Mouse (Mus musculus) left cerebral cortex, adult 18-20 months (tissue): ENCODE measurements around the gene Wdfy2. TPM values are rescaled to one million over a fixed set of nuclear protein-coding genes. Genes with fewer than 3 reads are reported as not detected.
A peak's percentile ranks its signal among the peaks of the same experiment; 100 is the strongest.
"Not testable (repeated sequence)": the region's sequence is repeated elsewhere in the genome, so short reads cannot be mapped to it uniquely, and the experiment has no call there.

Source experiments
- DNase-seq, 2 experiments: peaks; one replicate each; pipeline ENCODE4 v3.0.0; 2021 to 2022; ENCODE audit warnings: low spot score in 2 of 2, mixed read lengths in 1 of 2
- long read RNA-seq, 2 experiments: library from polyadenylated mRNA; stranded (forward); transcript quantifications; one replicate each; pipeline ENCODE4 v2.0.0; 2021
- total RNA-seq, 2 experiments: library from RNA; stranded (reverse); gene quantifications; 2 replicates each; pipeline ENCODE4 v1.2.3; 2021

The Wdfy2 gene
- 10 to 100 TPM; 13.7 to 14.1 TPM for total RNA-seq
- long read RNA-seq, experiment 1, full-length matches to known transcripts: 1 of 6 reads
- long read RNA-seq, experiment 1, partial matches to known transcripts: 1 of 6 reads
- long read RNA-seq, experiment 1, other reads (novel, unspliced or antisense): 4 of 6 reads
- long read RNA-seq, experiment 2, full-length matches to known transcripts: 3 of 6 reads
- long read RNA-seq, experiment 2, partial matches to known transcripts: 2 of 6 reads
- long read RNA-seq, experiment 2, other reads (novel, unspliced or antisense): 1 of 6 reads

DNA sequence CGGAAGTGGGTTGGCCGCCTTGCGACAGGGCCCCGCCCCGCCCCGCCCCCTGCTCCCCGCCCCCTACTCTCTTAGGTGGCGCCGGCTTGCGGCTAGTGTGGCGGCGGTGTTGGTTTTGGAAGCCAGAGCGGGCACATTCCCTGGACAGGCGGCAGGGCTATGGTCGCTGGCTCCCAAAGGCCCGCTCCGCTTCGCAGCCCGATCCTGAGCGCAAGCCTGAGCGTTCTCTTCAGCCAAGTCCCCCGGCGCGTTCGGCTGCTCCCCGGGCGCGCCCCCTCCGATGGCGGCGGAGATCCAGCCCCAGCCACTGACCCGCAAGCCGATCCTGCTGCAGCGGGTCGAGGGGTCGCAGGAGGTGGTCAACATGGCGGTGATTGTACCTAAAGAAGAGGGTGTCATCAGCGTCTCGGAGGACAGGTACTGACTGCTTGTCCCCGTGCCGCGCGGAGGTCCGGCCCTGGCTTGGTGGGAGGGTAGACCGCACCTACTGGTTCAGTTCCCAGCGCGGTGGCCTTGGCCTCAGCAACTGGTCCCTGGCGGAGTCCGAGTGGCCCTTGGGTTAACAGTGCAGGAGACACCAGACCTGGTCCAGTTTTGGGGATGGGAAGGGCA lies at the start of gene Wdfy2:
Gene Wdfy2, plus strand, starts transcription at position 38 of the 612 bp plus-strand sequence.
- DNase-seq: peak in 1 of 2 experiments; percentile 39

DNA sequence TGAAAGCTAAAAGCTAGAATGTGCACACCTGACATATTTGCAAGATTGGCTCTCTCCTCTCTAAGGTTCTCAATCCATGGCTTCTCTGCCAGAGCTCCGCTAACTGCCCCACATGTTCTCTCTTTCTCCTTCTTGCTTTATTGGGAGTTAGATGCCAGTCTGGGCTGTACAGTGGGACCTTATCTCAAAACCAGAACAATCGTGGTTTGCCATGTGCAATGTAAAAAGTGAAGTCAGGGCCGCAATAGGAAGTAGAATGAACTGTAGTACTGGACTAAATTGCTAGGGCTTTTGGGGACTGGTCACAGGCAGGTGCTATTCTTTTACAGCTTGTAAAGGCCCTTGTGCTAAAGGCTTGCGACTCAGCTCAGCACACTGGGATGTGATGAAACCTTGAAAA lies 48.2 kb upstream of the Wdfy2 start:
- DNase-seq: no peak

DNA sequence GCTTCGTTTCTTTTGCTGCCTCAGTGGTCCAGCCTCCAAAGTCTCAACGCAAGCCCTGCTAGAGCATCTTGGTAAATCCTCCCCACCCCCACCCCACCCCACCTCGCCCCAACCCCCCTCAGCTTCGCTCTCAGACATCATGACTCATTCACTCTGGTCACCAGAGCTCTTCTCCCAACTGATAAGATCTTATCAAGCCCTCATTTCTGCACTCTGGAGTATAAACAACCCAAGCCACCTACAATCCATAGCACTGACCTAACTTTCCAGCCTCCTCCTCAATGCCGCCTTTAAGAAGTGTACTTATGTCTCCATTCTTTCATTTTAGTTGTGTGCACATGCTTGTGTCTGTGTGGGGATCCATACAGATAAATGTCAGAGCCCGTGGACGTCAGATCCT lies 41.8 kb upstream of the Wdfy2 start:
- no peak for DNase-seq

GRCm38 (mm10) chr14:62798608-62799101 lies 38.8 kb upstream of the Wdfy2 start:
- no peak for DNase-seq

- peak; percentile 39 to 59 for DNase-seq
Measured at GRCm38 (mm10) chr14:62800791-62801190, 36.7 kb upstream of the Wdfy2 start.

DNA sequence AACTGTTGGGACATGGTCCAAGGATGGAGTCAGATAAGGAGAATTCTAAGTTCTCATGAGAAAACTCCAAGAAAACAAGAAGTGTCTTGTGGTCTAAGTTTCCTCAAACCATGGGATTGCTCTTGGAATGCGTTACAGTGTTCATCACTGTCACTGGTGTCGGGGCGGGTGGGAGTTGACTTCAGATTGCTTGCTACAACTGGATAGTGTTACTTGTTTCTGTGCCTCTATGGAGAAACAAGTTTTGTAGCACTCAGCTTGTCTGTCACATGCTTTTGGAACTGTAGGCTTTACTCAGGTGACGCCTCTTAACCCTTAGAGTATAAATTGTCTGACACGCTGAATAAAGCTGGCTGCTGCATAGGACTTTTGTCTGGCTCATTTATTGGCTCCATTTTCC lies 34.3 kb upstream of the Wdfy2 start:
- DNase-seq: no peak

GRCm38 (mm10) chr14:62806921-62807320 lies 30.6 kb upstream of the Wdfy2 start:
- DNase-seq: no peak

DNA sequence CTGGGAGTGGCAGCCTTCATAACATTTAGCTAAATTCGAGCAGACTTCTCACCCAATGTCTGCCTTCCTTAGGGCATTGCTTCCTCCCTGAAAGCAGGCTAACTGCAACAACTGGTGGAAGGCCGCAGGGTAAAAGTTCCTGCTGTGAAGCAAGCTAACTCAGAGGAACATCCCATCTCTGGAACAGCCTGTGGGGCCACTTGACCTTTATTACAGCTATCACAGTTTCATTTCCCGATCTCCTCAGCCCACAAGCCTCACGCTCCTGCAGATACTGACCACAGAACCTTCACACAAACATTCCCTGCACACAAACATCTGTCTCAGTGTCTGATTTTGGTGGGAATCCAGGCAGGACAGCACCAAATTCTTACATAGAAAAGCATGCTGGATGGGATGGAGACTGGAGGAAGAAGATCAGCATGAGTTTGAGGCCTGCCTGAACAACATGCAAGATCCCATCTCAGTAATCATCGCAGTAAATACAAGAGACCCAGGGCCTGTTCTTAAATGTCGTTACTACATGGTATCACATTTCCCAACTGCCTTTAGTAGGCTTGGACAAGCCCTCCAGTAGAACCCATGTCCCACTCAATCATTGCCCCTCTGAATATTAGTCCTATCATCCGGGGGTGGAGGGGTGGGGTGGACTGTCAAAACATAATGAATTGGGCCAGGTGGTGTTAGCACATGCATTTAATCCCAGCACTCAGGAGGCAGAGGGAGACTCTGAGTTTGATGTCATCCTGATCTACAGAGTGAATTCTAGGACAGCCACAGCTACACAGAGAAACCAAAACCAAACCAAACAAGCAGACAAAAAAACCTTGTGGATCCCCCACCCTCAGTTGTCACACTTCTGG lies 28.6 kb upstream of the Wdfy2 start:
- DNase-seq: no peak

- DNase-seq: peak; percentile 39 to 48
Measured at GRCm38 (mm10) chr14:62812765-62813164, 24.7 kb upstream of the Wdfy2 start.

DNA sequence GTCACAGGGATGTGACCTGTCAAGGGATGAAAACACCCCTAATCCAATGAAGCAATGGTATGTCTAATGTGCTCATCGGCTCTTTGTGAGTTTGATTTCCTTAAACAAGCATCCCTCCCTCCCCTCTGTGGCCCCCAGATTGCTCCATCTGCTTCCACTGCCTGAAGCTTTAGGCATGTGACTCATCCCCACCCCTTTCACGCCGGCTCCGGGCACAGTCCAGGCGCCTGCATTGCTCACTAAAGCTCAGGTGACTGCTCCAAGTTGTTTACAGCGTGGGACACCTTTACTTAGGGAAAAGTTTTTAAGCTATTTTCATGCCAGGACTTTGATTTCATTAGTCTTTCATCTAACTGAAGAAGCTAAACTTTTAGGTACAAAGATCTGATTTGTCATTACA lies 22.9 kb upstream of the Wdfy2 start:
- no peak for DNase-seq

DNA sequence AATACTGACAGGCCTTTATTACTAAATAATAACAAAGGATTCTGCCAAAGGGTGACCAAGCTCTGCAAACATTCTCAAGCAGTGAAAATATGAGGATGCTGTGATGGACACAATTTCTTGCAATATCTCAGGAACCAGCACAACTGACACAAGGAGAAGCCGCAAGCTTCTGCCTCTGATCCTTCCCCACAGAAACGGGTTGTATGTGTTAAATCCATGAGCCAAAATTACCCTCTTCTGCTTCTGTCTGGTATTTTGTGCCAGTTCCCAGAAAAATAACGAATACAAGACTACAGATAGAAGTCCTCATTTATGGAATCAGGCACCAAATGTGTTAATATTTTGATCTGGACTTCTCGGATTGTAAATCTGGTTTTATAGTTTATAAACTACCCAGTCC lies 20.7 kb upstream of the Wdfy2 start:
- DNase-seq: no peak

GRCm38 (mm10) chr14:62825575-62826332 lies 11.7 kb upstream of the Wdfy2 start:
- DNase-seq: no peak

DNA sequence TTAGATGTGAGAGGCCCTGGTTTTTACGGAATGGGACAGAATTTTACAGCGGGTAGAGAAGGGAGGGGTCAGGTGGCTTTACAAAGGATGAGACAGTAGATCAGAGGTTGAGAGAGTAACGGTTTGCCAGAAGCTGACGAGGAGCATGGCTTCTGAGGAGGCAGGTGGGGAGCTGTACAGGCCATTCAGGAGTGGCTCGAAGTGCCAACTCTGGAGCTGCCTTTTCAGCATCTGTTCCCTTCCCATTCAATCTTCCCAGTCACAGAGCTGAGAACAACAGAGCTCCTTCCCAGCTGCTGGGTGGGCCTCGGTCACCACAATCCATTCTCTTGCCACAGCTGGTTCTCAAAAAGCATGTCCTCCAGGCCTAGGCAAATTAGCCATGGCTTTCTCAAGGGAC lies 8.2 kb upstream of the Wdfy2 start:
- DNase-seq: no peak

GRCm38 (mm10) chr14:62831691-62832275 lies 5.7 kb upstream of the Wdfy2 start:
- DNase-seq: no peak

DNA sequence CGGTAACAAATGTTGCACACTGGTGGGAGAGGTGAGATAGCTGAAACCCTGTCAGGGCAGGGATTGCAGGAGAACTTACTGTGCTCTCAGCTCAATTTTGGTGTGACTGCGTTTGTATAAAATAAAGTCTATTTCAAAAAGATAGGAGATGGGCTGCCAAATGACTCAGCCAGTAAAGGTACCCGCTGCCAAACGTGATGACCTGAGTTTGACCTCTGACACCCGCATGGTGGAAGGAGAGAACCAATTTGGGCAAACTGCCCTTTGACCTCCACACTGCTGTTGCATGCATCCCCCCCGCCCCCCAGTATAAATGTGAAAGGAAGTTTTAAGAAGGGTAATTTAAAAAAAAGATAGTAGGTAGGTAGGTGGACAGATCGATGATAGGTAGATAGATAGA lies 4.4 kb upstream of the Wdfy2 start:
- DNase-seq: no peak

GRCm38 (mm10) chr14:62833541-62833940 lies 3.9 kb upstream of the Wdfy2 start:
- DNase-seq: no peak

DNA sequence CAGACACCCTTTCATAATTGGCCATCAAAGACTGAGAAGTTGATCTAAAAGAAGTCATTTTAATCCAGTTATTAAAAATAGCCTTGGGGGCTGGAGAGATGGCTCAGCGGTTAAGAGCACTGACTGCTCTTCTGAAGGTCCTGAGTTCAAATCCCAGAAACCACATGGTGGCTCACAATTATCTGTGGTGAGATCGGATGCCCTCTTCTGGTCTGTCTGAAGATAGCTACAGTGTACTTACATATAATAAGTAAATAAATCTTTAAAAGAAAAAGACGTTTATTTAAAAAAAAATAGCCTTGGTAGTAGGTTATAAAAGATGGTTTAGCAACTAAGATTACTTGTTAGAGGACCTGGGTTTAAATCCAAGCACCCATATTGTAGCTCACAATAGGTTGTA lies 1.7 kb upstream of the Wdfy2 start:
- not testable (repeated sequence) for DNase-seq

GRCm38 (mm10) chr14:62836926-62837640 lies 395 bp upstream of the Wdfy2 start:
- DNase-seq: peak; percentile 96 to 98

GRCm38 (mm10) chr14:62838336-62838735 lies 858 bp downstream of the Wdfy2 start:
- DNase-seq: no peak

DNA sequence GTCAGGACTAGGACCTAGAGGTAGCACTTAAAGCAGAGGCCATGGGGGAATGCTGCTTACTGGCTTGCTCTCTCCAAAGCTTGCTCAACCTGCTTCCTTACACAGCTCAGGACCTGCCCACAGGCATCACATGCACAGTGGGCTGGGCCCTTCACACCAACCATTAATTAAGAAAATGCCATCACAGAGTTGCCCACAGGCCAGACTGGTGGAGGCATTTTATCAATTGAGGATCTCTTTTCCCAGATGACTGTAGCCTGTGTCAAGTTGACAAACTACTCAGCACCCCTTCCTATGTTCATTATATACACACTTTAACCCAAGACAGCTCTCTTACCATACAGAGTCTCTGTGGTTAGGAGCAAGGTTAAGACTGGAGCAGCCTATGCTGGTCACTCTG lies 4.2 kb downstream of the Wdfy2 start:
- DNase-seq: no peak
